Mouse (Mus musculus): ENCODE results near the gene Usp33. TPM values are rescaled to one million over a fixed set of nuclear protein-coding genes. Genes with fewer than 3 reads are reported as not detected.

Usp33 gene
- polyA plus RNA-seq, 1 experiment from 2014 or later: 13.6 TPM

DNA sequence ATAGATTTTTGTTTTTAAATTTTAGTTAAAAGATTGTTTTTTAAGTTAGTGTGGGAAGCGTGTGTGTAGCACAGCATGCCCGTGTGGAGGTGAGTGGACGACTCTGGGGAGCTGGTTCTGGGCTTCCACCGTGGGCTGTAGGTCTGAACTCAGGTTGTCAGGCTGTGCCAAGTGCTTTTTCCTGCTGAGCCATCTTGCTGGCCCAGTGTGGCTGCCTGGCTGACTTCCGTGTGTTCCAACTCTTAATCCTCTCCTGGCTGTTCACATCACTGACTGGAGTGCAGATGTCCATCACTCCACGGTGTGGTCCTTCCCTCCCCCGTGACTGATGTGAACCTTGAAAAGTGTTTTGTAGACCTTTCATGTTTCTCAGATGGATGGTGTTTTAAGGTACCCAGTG is 12.9 kb downstream of the Usp33 start:
- no peak for DNase-seq
- TF ChIP-seq EP300 (IDR thresholded peaks at IDR 0.05; ENCODE audit: low read depth): no peak
- TF ChIP-seq CTCF (IDR thresholded peaks at IDR 0.05; ENCODE audit: low read depth): no peak
- peaks cover 13% of the 10 kb centered on the region for H3K4me1 ChIP-seq (ENCODE audit: insufficient read depth)
- H3K9me3 ChIP-seq (ENCODE audit: low read length): no peaks in the 10 kb centered on the region
- WGBS (ENCODE audit: insufficient replicate concordance): 83% methylated on average over 7 of the region's 7 CpGs
- peaks cover 33% of the 10 kb centered on the region for H3K36me3 ChIP-seq (replicated peaks; ENCODE audit: insufficient read depth, low read length)
- no peak overlapping the region for H3K9ac ChIP-seq (replicated peaks)
- no peak for ATAC-seq
- H3K27me3 ChIP-seq (ENCODE audit: insufficient read depth, low read length): no peaks in the 10 kb centered on the region
- H3K4me2 ChIP-seq (ENCODE audit: low read depth, low read length): no peak overlapping the region
- H3K4me3 ChIP-seq (ENCODE audit: low read depth, low read length): no peak overlapping the region
- H3K27ac ChIP-seq (ENCODE audit: low read depth): no peak overlapping the region

DNA sequence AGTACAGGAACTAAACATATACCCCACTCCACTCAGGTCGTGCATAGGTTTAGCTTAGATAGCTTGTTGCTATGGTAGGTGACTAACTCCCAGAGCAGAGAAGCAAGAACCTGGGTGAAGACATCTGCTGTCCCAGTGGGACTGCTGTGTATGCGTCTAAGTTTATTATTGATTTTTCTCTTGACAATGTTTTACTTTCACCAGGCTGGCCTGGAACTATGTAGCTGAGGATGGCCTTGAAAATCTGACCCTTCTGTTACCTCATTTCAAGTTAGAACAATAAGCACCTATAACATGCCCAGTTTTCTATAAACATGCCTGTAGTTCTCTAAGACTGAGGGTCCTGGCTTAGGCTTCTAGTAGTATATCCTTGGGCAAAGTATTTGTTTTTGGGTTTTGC is 17.9 kb downstream of the Usp33 start:
- 0 out of 2 replicates have a peak overlapping the region, but pooled peaks have one; percentile 29 for H3K27ac ChIP-seq (ENCODE audit: low read depth)
- no peak overlapping the region for H3K4me2 ChIP-seq (ENCODE audit: low read depth, low read length)
- DNase-seq (no peak), ATAC-seq (peak; percentile 80)
- H3K4me1 ChIP-seq (ENCODE audit: insufficient read depth): no peaks in the 10 kb centered on the region
- WGBS (ENCODE audit: insufficient replicate concordance): 75% methylated on average over 2 of the region's 2 CpGs
- H3K36me3 ChIP-seq (replicated peaks; ENCODE audit: insufficient read depth, low read length): peaks cover 65% of the 10 kb centered on the region
- no peaks in the 10 kb centered on the region for H3K27me3 ChIP-seq (ENCODE audit: insufficient read depth, low read length)
- H3K9me3 ChIP-seq (ENCODE audit: low read length): no peaks in the 10 kb centered on the region
- TF ChIP-seq EP300 (IDR thresholded peaks at IDR 0.05; ENCODE audit: low read depth) (no peak), CTCF (IDR thresholded peaks at IDR 0.05; ENCODE audit: low read depth) (no peak)
- H3K4me3 ChIP-seq (ENCODE audit: low read depth, low read length): no peak overlapping the region
- no peak overlapping the region for H3K9ac ChIP-seq (replicated peaks)

DNA sequence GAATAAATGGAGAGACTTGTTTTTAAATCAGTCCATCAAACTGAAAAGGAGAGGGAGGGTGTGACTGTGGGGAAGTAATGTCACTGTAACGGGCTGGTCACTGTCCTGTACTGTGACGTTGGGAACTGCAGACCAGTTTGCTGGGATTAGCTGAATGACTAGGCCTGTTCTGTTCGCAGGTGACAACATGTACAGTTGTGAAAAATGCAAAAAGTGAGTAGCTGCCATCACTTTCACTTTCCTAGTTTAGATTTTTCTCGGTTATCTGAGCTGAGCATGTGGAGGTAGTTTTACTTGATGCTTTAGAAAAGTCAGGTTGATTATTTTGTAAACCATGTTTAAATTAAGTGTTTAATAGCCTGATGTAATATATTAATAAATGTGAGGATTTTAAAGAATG is 29.8 kb downstream of the Usp33 start:
- ATAC-seq: no peak
- WGBS (ENCODE audit: insufficient replicate concordance): 87% methylated on average over 4 of the region's 4 CpGs
- Histone ChIP-seq H3K36me3 (replicated peaks; ENCODE audit: insufficient read depth, low read length) (peaks cover 72% of the 10 kb centered on the region), H3K4me2 (ENCODE audit: low read depth, low read length) (no peak overlapping the region), H3K27ac (ENCODE audit: low read depth) (no peak overlapping the region), H3K9ac (replicated peaks) (no peak overlapping the region), H3K27me3 (ENCODE audit: insufficient read depth, low read length) (no peaks in the 10 kb centered on the region), H3K4me3 (ENCODE audit: low read depth, low read length) (no peak overlapping the region), H3K9me3 (ENCODE audit: low read length) (no peaks in the 10 kb centered on the region), H3K4me1 (ENCODE audit: insufficient read depth) (no peaks in the 10 kb centered on the region)
- DNase-seq: no peak
- TF ChIP-seq EP300 (IDR thresholded peaks at IDR 0.05; ENCODE audit: low read depth) (no peak), CTCF (IDR thresholded peaks at IDR 0.05; ENCODE audit: low read depth) (no peak)

DNA sequence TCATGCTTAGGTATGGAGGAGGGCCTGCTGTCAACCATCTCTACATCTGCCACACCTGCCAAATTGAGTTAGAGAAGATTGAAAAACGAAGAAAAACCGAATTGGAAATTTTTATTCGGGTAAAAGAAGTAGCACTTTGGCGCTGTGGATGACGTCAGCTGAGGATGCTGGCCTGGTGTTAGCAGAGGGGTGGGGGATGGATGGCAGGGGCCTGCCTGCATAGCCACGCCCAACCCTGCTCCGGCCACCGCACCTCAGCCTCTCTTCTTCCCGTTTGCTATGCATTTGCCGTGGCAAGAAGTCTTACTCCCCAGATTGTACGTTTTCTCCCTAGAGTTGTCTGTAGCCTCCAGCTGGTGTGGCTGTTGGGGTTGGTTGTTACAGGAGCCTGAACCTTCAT is 37.8 kb downstream of the Usp33 start:
- H3K36me3 ChIP-seq (replicated peaks; ENCODE audit: insufficient read depth, low read length): peaks cover 50% of the 10 kb centered on the region
- no peak overlapping the region for H3K9ac ChIP-seq (replicated peaks)
- ATAC-seq (no peak), DNase-seq (no peak)
- no peak overlapping the region for H3K4me2 ChIP-seq (ENCODE audit: low read depth, low read length)
- H3K27me3 ChIP-seq (ENCODE audit: insufficient read depth, low read length): no peaks in the 10 kb centered on the region
- H3K4me1 ChIP-seq (ENCODE audit: insufficient read depth): no peaks in the 10 kb centered on the region
- no peaks in the 10 kb centered on the region for H3K9me3 ChIP-seq (ENCODE audit: low read length)
- H3K4me3 ChIP-seq (ENCODE audit: low read depth, low read length): no peak overlapping the region
- WGBS (ENCODE audit: insufficient replicate concordance): 79% methylated on average over 11 of the region's 11 CpGs
- TF ChIP-seq CTCF (IDR thresholded peaks at IDR 0.05; ENCODE audit: low read depth): no peak
- TF ChIP-seq EP300 (IDR thresholded peaks at IDR 0.05; ENCODE audit: low read depth): no peak
- no peak overlapping the region for H3K27ac ChIP-seq (ENCODE audit: low read depth)

DNA sequence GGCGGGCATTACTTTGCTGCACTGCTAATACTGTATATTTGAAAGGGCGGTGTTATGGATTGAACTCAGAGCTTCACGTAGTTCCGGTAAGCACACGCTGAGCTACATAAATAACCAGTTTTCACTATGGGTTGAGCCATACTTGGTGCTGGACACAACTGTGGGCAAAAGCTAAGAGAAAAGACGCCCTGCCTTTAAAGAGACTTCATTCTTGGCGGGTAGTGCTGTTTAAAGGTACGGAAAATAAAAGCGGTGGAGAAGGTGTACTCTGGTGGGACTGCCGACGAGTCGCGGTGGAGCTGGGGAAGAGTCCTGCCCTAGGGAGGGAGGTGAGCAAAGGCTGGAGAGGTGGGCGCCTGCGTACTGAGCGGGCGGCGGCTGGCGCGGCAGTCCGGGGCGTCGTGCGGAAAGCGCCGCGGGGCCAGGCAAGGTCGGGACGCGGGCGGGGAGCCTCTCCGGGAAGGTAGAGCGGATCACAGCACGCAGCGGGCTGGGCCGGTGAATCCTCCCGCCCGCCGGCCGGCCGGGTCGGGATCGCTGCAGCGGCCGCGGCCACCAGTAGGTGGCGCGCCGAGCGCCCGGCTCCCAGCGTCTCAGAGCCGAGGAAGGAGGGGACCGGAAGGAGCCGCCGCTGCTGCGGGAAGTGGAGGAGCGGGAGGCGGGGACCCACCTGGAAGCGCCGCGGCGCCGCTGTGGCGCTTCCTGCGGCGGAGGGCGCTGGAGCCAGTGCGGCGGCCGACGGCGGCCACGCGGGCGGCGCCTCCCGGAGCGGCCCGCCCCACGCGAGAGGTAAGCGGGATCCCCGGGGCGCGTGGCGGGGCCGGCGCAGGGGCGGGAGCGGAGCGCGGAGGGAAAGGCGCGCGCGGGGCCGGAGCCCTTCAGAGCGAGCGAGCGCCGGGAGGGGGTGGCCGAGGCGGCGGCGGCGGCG is 49.3 kb downstream of the Usp33 start, which contains the start of gene Zzz3:
Zzz3 (plus strand) TSS at position 124 of the 928 bp plus-strand sequence.
- peak; percentile 93 for DNase-seq
- no peaks in the 10 kb centered on the region for H3K27me3 ChIP-seq (ENCODE audit: insufficient read depth, low read length)
- WGBS (ENCODE audit: insufficient replicate concordance): under 1% methylated on average over 37 of the region's 108 CpGs
- H3K4me3 ChIP-seq (ENCODE audit: low read depth, low read length): peak within 1 kb of the TSS; percentile 72
- H3K4me2 ChIP-seq (ENCODE audit: low read depth, low read length): peak within 1 kb of the TSS; percentile 94
- peaks cover 8% of the 10 kb centered on the region; the same call in 1 of the 2 replicates for H3K36me3 ChIP-seq (replicated peaks; ENCODE audit: insufficient read depth, low read length)
- peak within 1 kb of the TSS; percentile 100 for H3K27ac ChIP-seq (ENCODE audit: low read depth)
- H3K9me3 ChIP-seq (ENCODE audit: low read length): no peaks in the 10 kb centered on the region
- peak; percentile 79 for TF ChIP-seq CTCF (IDR thresholded peaks at IDR 0.05; ENCODE audit: low read depth)
- no peak for TF ChIP-seq EP300 (IDR thresholded peaks at IDR 0.05; ENCODE audit: low read depth)
- H3K4me1 ChIP-seq (ENCODE audit: insufficient read depth): peaks cover 32% of the 10 kb centered on the region
- peak within 1 kb of the TSS; percentile 87 for H3K9ac ChIP-seq (replicated peaks)
- ATAC-seq: peak; percentile 81

DNA sequence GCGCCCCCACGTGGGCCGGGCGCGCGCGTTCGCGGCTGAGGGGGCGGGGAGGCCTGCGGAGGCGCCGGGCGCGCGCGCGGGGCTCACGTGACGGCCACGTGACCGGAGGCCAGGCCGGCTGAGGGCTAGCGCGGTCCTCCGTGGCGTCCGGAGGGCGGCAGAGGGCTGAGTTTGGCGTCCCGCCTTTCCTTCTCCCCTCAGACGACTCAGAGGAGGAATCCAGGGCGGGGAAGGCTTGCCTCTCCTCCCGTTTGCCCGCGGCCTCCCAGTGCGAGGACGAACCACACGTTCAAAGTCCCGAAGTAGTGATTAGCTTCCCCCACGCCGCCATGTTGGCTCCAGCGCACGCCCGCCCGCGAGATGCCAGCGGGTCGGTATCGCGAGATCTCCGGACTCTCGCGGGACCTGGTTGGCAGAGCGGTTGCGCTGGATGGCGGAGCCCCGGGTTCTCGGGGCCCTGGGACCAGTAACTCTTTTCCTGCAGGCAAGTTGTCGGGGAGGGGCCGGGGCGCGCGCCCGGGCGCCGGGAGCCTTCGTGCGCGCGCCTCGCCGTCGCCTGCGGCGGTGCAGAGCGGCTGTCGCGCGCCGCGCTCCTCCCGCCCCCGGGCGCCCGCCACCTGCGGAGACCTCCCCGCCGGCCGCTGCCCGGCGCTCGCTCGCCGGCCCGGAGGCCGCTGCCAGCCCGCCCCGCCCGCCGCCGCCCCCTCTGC is 50.2 kb downstream of the Usp33 start:
- peak overlapping the region; percentile 94 for H3K4me2 ChIP-seq (ENCODE audit: low read depth, low read length)
- peak overlapping the region; percentile 72 for H3K4me3 ChIP-seq (ENCODE audit: low read depth, low read length)
- WGBS (ENCODE audit: insufficient replicate concordance): under 1% methylated on average over 66 of the region's 102 CpGs
- peaks cover 3% of the 10 kb centered on the region; the same call in 1 of the 2 replicates for H3K36me3 ChIP-seq (replicated peaks; ENCODE audit: insufficient read depth, low read length)
- DNase-seq (peak; percentile 98), ATAC-seq (peak; percentile 87)
- H3K27me3 ChIP-seq (ENCODE audit: insufficient read depth, low read length): no peaks in the 10 kb centered on the region
- peaks cover 35% of the 10 kb centered on the region for H3K4me1 ChIP-seq (ENCODE audit: insufficient read depth)
- peak overlapping the region; percentile 100 for H3K27ac ChIP-seq (ENCODE audit: low read depth)
- TF ChIP-seq EP300 (IDR thresholded peaks at IDR 0.05; ENCODE audit: low read depth) (peak; percentile 78), CTCF (IDR thresholded peaks at IDR 0.05; ENCODE audit: low read depth) (0 out of 2 replicates have a peak, but pooled peaks have one; percentile 6)
- H3K9ac ChIP-seq (replicated peaks): peak overlapping the region; percentile 87
- H3K9me3 ChIP-seq (ENCODE audit: low read length): no peaks in the 10 kb centered on the region

All from liver, postnatal 0 days (tissue).